Mouse (Mus musculus) CH12.LX (cell line): ENCODE results near the gene 2610528A11Rik.

Experiments used
- BHLHE40 ChIP-seq: IDR thresholded peaks from 2 replicates; pipeline ENCODE4 v1.6.1; 2011; ENCODE audit warnings: mild to moderate bottlenecking, low read depth, low read length, improper control_type of control experiment
- CTCF ChIP-seq, 2 experiments: IDR thresholded peaks in 1 of 2; conservative IDR thresholded peaks in 1 of 2; 2 replicates each; pipeline ENCODE4 v1.5.1; 2011 to 2012; ENCODE audit warnings: low read depth in 2 of 2, low read length in 2 of 2, improper control_type of control experiment in 1 of 2, inconsistent platforms in 1 of 2, mild to moderate bottlenecking in 1 of 2, moderate library complexity in 1 of 2
- E2F4 ChIP-seq: IDR thresholded peaks from 2 replicates; pipeline ENCODE4 v1.6.1; 2011; ENCODE audit warnings: low read depth, low read length, improper control_type of control experiment; ENCODE audit not compliant: insufficient replicate concordance
- ELF1 ChIP-seq: IDR thresholded peaks from 2 replicates; pipeline ENCODE4 v1.6.1; 2014; ENCODE audit warnings: low read depth, mild to moderate bottlenecking, inconsistent platforms, low read length, improper control_type of control experiment
- EP300 ChIP-seq: IDR thresholded peaks from 2 replicates; pipeline ENCODE4 v1.6.1; 2011; ENCODE audit warnings: low read length, improper control_type of control experiment
- ETS1 ChIP-seq: conservative IDR thresholded peaks from 2 replicates; pipeline ENCODE4 v1.6.1; 2012; ENCODE audit warnings: low read depth, mild to moderate bottlenecking, inconsistent platforms, low read length, improper control_type of control experiment, moderate library complexity
- GABPA ChIP-seq: IDR thresholded peaks from 2 replicates; pipeline ENCODE4 v1.6.1; 2012; ENCODE audit warnings: low read depth, low read length, improper control_type of control experiment, inconsistent platforms; ENCODE audit not compliant: insufficient replicate concordance
- IRF4 ChIP-seq: IDR thresholded peaks from 2 replicates; pipeline ENCODE4 v1.6.1; 2014; ENCODE audit warnings: low read depth, mild to moderate bottlenecking, inconsistent platforms, low read length, improper control_type of control experiment
- NELFE ChIP-seq: IDR thresholded peaks from 2 replicates; pipeline ENCODE4 v1.6.1; 2011; ENCODE audit warnings: low read depth, low read length, improper control_type of control experiment
- NRF1 ChIP-seq: IDR thresholded peaks from 2 replicates; pipeline ENCODE4 v1.6.1; 2014; ENCODE audit warnings: low read depth, mild to moderate bottlenecking, inconsistent platforms, low read length, improper control_type of control experiment, moderate library complexity
- POLR2A ChIP-seq: IDR thresholded peaks from 2 replicates; pipeline ENCODE4 v1.6.1; 2011; ENCODE audit warnings: low read depth, mild to moderate bottlenecking, improper control_type of control experiment, low read length
- TBP ChIP-seq: conservative IDR thresholded peaks from 2 replicates; pipeline ENCODE4 v1.6.1; 2011; ENCODE audit warnings: low read depth, low read length, improper control_type of control experiment
- USF2 ChIP-seq: conservative IDR thresholded peaks from 2 replicates; pipeline ENCODE4 v1.6.1; 2011; ENCODE audit warnings: low read depth, low read length, improper control_type of control experiment
- ZNF384 ChIP-seq: IDR thresholded peaks from 2 replicates; pipeline ENCODE4 v1.6.1; 2012; ENCODE audit warnings: low read depth, low read length, improper control_type of control experiment, inconsistent platforms

DNA sequence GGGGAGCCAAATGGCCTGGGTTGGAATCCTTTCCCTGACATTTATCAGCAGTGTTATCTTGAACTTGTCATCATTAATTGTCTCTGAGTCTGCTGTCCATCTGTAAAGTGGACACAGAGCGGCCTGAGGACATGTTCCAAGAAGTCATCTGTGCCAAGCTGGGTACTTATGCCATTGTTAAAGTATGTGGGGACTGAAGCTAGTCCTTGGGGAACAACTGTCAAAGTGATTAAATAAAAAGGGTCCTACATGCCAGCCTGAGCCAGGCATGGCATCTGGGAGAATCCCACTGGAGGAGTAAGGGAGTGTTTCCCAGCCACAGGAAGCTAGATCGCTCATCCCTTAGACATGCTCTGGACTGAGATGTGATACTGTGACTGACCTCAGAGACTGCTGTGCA lies 3.4 kb downstream of the 2610528A11Rik start:
- TF ChIP-seq CTCF (conservative IDR thresholded peaks at IDR 0.05 in 1 of 2, IDR thresholded peaks at IDR 0.05 in 1 of 2; ENCODE audit: low read depth in 2 of 2, low read length in 2 of 2) (no peak), ETS1 (no peak), IRF4 (no peak), ZNF384 (no peak), EP300 (no peak), USF2 (no peak), TBP (no peak), GABPA (no peak), NELFE (no peak), POLR2A (no peak), E2F4 (no peak), BHLHE40 (no peak), ELF1 (no peak), NRF1 (no peak)
